Mouse (Mus musculus) lung, postnatal 0 days (tissue): Measurements from ENCODE around the gene Lrp6. TPM values are rescaled to one million over a fixed set of nuclear protein-coding genes. Genes with fewer than 3 reads are reported as not detected.

ENCODE experiments used
- ATAC-seq: fragments of 200-750 bp; cut with Nextera tagmentation; 2 replicates; pipeline ENCODE4 v1.8.0; 2017; ENCODE audit warnings: moderate library complexity
- DNase-seq: peaks from one replicate; pipeline ENCODE4 v3.0.0-alpha.2; 2016; ENCODE audit warnings: low spot score
- H3K27ac ChIP-seq: fragments of 300-500 bp; sonication (generic); 2 replicates; pipeline ENCODE4 v1.5.1; 2014; ENCODE audit warnings: antibody characterized with exemption, mild to moderate bottlenecking, low read length, mixed read lengths
- H3K27me3 ChIP-seq: fragments of 300-500 bp; sonication (generic); replicated peaks from 2 replicates; pipeline ENCODE4 v1.6.1; 2014; ENCODE audit warnings: low read length, mixed read lengths; ENCODE audit not compliant: insufficient read depth
- H3K36me3 ChIP-seq: fragments of 300-500 bp; sonication (generic); 2 replicates; pipeline ENCODE4 v1.6.1; 2014; ENCODE audit warnings: low read length, mixed read lengths; ENCODE audit not compliant: insufficient read depth
- H3K4me1 ChIP-seq: fragments of 300-500 bp; sonication (generic); 2 replicates; pipeline ENCODE4 v1.6.1; 2014; ENCODE audit warnings: antibody characterized with exemption, low read depth, low read length, mixed read lengths; ENCODE audit not compliant: insufficient read depth
- H3K4me2 ChIP-seq: fragments of 300-500 bp; sonication (generic); replicated peaks from 2 replicates; pipeline ENCODE4 v1.6.1; 2014; ENCODE audit warnings: low read depth, mild to moderate bottlenecking, low read length, moderate library complexity, mixed read lengths
- H3K4me3 ChIP-seq: fragments of 300-500 bp; sonication (generic); 2 replicates; pipeline ENCODE4 v1.5.1; 2014; ENCODE audit warnings: low read depth, low read length
- H3K9ac ChIP-seq: fragments of 300-500 bp; sonication (generic); replicated peaks from 2 replicates; pipeline ENCODE4 v1.6.1; 2014; ENCODE audit warnings: low read depth, mild to moderate bottlenecking
- H3K9me3 ChIP-seq: fragments of 300-500 bp; sonication (generic); 2 replicates; pipeline ENCODE4 v1.6.1; 2016; ENCODE audit warnings: low read length, mixed read lengths
- CTCF ChIP-seq: IDR thresholded peaks from 2 replicates; pipeline ENCODE4 v1.5.1; 2016; ENCODE audit warnings: antibody characterized with exemption, mild to moderate bottlenecking
- EP300 ChIP-seq: IDR thresholded peaks from 2 replicates; pipeline ENCODE4 v1.6.1; 2016; ENCODE audit warnings: antibody characterized with exemption, mild to moderate bottlenecking, control low read depth
- WGBS: fragments of 180-500 bp; shearing (Covaris S2); extraction: QIAGEN DNeasy Blood & Tissue Kit; methylation state at CpG from one replicate; pipeline ENCODE4 v1.1.7; 2014; 5-methylcytosine and 5-hydroxymethylcytosine counted together
- polyA plus RNA-seq: library from polyadenylated mRNA; unstranded; fragments of >200 nt; fragmentation: Nextera tagmentation; extraction: Ambion mirVana; gene quantifications from 2 replicates; pipeline ENCODE4 v1.2.1, GENCODE M21; 2015

Gene Lrp6
- polyA plus RNA-seq, 1 experiment from 2014 or later: 17.0 TPM

DNA sequence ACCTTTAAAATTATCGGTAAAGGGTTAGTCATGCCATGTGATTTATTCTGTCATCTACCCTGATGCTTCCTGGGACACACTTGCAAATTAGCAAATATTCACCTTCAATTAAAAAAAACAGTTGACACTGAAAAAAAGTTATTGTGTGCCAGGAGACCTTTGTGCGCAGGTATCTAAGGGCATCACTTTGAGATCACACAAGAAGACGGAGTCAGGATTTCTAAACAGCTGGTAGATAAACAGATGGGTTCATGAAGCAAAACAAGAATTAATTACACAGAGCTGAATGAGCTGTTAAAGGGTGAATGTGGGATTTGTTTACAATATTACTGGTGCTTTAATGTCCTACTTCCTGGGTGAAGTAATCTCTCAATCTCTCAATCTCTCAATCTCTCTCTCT lies 11.6 kb downstream of the Lrp6 start:
- H3K4me3 ChIP-seq: no peak overlapping the region
- H3K27me3 ChIP-seq: no peaks in the 10 kb centered on the region
- 67% methylated on average over 3 of the region's 3 CpGs for WGBS
- H3K4me1 ChIP-seq: peaks cover 16% of the 10 kb centered on the region
- H3K27ac ChIP-seq: no peak overlapping the region
- no peak overlapping the region for H3K4me2 ChIP-seq
- no peaks in the 10 kb centered on the region for H3K9me3 ChIP-seq
- no peaks in the 10 kb centered on the region for H3K36me3 ChIP-seq
- H3K9ac ChIP-seq: no peak overlapping the region
- TF ChIP-seq CTCF (no peak), EP300 (no peak)
- ATAC-seq (no peak), DNase-seq (no peak)

DNA sequence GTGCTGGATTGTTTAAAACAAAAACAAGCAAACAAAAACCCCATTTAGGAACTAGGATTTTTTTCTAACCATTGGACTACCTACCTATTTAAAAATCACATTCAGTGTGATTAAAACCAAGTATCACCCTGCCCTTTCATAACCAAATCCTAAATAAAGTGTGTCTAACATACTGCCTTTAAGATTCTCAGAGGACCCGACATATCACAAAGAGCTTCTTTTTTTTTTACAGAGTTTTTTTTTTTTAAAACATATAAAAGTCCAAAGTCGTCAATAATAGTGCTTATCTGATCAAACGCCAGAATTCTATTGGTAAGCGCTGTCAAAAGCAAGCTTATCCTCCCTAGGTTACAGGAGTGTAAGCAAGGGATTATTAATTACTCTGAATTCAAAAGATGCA lies 12.5 kb downstream of the Lrp6 start:
- Histone ChIP-seq H3K4me1 (peaks cover 10% of the 10 kb centered on the region), H3K9me3 (no peaks in the 10 kb centered on the region), H3K36me3 (no peaks in the 10 kb centered on the region), H3K4me2 (no peak overlapping the region), H3K27ac (no peak overlapping the region), H3K4me3 (no peak overlapping the region), H3K9ac (no peak overlapping the region), H3K27me3 (no peaks in the 10 kb centered on the region)
- 65% methylated on average over 4 of the region's 4 CpGs for WGBS
- TF ChIP-seq CTCF (no peak), EP300 (no peak)
- DNase-seq: no peak
- ATAC-seq: no peak

DNA sequence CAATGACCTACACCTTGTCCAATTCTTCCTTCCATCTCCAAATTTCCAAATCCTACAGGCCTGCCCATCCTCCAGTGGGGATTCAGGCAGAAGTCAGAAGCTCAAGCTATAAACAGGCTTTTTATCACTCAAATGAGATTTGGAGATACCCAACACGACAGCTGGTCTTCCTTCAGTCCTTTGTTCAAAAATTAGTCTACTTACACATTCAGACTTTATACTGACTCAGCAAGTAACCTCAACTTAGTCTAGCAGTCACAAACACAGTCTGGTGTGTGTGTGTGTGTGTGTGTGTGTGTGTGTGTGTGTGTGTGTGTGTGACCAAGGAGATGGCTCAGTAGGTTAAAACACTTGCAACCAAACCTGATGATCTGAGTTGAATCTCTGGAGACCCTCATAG lies 15.8 kb downstream of the Lrp6 start:
- Histone ChIP-seq H3K4me1 (no peaks in the 10 kb centered on the region; the same call in 1 of the 2 replicates), H3K9ac (no peak overlapping the region), H3K36me3 (no peaks in the 10 kb centered on the region), H3K4me2 (no peak overlapping the region), H3K4me3 (no peak overlapping the region), H3K9me3 (no peaks in the 10 kb centered on the region), H3K27ac (no peak overlapping the region), H3K27me3 (no peaks in the 10 kb centered on the region)
- ATAC-seq (no peak), DNase-seq (no peak)
- TF ChIP-seq EP300 (no peak), CTCF (no peak)
- WGBS: 56% methylated on average over 1 of the region's 1 CpGs

DNA sequence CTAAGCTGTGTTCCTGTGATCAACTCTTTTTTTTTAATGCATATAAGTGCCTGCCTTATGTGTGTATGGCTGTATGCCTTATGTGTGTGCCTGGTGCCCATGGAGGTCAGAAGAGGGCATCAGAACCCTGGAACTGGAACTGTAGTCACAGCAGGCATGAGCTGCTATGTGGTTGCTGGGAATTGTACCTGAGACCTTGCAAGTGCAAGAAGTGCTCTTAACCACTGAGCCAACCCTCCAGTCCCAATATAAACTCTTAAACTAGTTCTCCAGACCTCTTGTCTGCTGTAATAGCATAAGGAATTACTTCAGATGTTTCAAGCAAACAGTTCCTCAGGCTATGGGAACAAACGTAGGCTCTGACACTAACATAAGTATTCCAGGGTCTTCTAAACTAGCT lies 16.4 kb downstream of the Lrp6 start:
- Histone ChIP-seq H3K27ac (no peak overlapping the region), H3K9ac (no peak overlapping the region), H3K4me1 (no peaks in the 10 kb centered on the region; the same call in 1 of the 2 replicates), H3K4me2 (no peak overlapping the region), H3K27me3 (no peaks in the 10 kb centered on the region), H3K4me3 (no peak overlapping the region), H3K9me3 (no peaks in the 10 kb centered on the region), H3K36me3 (no peaks in the 10 kb centered on the region)
- peak; percentile 89 for ATAC-seq
- DNase-seq: peak; percentile 74
- peak; percentile 73 for TF ChIP-seq EP300
- peak; percentile 47 for TF ChIP-seq CTCF
- WGBS: 36% methylated on average over 1 of the region's 1 CpGs

DNA sequence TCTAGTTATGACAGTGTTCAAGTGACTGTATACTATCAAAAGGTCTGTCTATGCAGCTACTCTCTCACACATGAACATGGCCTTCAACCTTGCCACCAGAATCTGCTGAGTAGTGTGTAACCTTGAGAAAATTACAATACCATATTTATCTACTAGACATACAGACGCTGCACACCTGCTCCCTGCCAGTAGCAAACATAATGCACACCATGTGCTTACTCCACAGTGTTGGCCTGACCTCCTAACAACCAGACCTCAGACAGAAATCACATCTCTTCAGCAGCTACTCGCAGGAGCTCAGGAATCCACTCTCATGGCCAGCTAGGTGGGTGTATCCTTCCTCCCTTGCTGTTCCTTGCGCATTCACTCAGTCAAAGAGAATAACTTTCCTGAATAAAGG lies 21.9 kb downstream of the Lrp6 start:
- Histone ChIP-seq H3K4me3 (no peak overlapping the region), H3K4me1 (no peaks in the 10 kb centered on the region), H3K27ac (no peak overlapping the region), H3K9ac (no peak overlapping the region), H3K27me3 (no peaks in the 10 kb centered on the region), H3K4me2 (no peak overlapping the region), H3K36me3 (no peaks in the 10 kb centered on the region), H3K9me3 (no peaks in the 10 kb centered on the region)
- DNase-seq (no peak), ATAC-seq (no peak)
- TF ChIP-seq CTCF: no peak
- no peak for TF ChIP-seq EP300
- WGBS: 55% methylated on average over 3 of the region's 3 CpGs

DNA sequence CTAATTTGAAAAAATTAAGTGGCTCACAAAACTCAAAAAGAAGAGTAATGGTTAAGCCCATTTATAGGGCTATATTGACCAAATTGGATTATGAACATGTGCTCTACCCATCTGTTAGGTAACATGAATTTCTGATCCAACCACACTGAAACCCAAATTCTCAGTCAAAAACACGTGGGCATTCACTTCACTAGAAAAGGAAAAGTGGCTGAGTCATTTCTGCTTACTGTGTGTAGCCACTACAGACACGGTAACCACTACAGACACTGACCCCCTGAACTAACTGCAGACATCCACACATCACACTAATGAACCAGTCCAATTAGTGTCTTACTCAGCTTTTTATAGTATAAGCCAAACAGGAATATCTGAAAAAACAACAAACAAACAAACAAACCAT lies 22.7 kb downstream of the Lrp6 start:
- TF ChIP-seq CTCF (no peak), EP300 (no peak)

DNA sequence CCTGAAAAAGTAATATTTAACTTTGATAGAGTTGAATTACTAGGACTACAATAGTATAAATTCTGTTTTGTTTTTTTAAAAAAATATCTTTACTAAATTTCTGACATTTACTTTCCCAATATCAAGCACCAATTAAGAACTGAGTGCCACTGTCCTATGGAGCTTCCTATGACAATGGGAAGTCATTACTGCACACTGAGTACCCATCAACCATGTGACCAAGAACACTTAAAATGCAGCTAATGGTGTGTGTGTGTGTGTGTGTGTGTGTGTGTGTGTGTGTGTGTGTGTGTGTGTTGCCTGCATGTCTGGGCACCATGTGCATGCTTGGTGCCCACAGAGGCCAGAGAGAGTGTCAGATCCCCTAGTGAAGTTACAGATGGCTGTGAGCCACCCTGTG lies 23.2 kb downstream of the Lrp6 start:
- no peak for ATAC-seq
- Histone ChIP-seq H3K36me3 (no peaks in the 10 kb centered on the region), H3K4me1 (no peaks in the 10 kb centered on the region), H3K9ac (no peak overlapping the region), H3K27ac (no peak overlapping the region), H3K9me3 (no peaks in the 10 kb centered on the region), H3K4me3 (no peak overlapping the region), H3K4me2 (no peak overlapping the region), H3K27me3 (no peaks in the 10 kb centered on the region)
- DNase-seq: no peak
- TF ChIP-seq CTCF (no peak), EP300 (no peak)

More for the DNA sequence above, 22.7 kb downstream of the Lrp6 start:
- ATAC-seq (no peak), DNase-seq (no peak)
- H3K4me1 ChIP-seq: no peaks in the 10 kb centered on the region
- H3K27ac ChIP-seq: no peak overlapping the region
- no peak overlapping the region for H3K9ac ChIP-seq
- 38% methylated on average over 2 of the region's 2 CpGs for WGBS
- H3K9me3 ChIP-seq: no peaks in the 10 kb centered on the region
- no peaks in the 10 kb centered on the region for H3K36me3 ChIP-seq
- no peak overlapping the region for H3K4me3 ChIP-seq
- no peak overlapping the region for H3K4me2 ChIP-seq
- no peaks in the 10 kb centered on the region for H3K27me3 ChIP-seq
